Mouse (Mus musculus): Measurements from ENCODE around the gene Tsr1. TPM values are rescaled to one million over a fixed set of nuclear protein-coding genes. Genes with fewer than 3 reads are reported as not detected.

Gene Tsr1
- total and polyA plus RNA-seq, 2 experiments from 2014 or later: 25.5 to 32.7 TPM

DNA sequence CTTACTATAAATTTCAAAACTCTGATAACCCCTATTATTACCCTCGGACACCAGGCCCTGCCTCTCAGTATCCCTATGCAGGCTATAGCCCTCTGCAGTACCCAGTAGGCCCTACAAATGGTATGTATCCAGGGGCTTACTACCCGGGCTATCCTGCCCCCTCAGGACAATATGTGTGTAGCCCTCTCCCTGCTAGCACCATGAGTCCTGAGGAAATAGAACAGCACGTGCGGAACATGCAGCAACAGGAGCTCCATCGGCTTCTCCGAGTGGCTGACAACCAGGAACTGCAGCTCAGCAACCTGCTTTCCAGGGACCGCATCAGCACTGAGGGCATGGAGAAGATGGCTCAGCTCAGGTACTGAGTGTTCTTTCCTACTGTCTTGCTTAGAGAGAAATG, 32.5 kb downstream of the Tsr1 start:
- Histone ChIP-seq H3K27me3 (ENCODE audit: insufficient read depth, low read length) (no peaks in the 10 kb centered on the region), H3K9me3 (ENCODE audit: low read length) (no peaks in the 10 kb centered on the region), H3K4me1 (ENCODE audit: insufficient read depth) (peaks cover 9% of the 10 kb centered on the region; the same call in 1 of the 2 replicates), H3K36me3 (ENCODE audit: insufficient read depth) (peaks cover 45% of the 10 kb centered on the region), H3K4me2 (ENCODE audit: low read depth) (no peak overlapping the region), H3K4me3 (ENCODE audit: low read depth, low read length) (no peak overlapping the region), H3K27ac (ENCODE audit: low read depth, low read length) (no peak overlapping the region), H3K9ac (no peak overlapping the region)
- ATAC-seq (no peak), DNase-seq (no peak)
- WGBS: 91% methylated on average over 7 of the region's 7 CpGs
- no peak for TF ChIP-seq CTCF (IDR thresholded peaks at IDR 0.05; ENCODE audit: low read depth)

DNA sequence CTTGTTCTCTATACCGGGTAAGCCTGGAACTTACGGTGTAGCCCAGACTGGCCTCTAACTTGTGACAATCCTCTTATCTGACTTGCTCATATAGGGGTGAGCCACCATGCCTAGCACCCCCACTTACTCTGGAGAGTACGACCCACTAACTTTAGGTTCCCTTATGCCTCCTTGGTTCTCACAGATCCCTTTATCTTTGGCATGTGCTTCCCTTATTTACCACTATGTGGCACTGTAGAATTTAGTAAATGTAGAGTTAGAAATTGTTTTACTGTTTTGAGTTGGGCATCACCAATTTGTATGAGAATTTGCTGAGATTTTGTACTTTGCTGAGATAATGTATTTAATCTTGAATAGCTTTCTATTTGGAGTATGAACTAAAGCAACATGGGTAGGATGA, 48.5 kb downstream of the Tsr1 start:
- no peak overlapping the region for H3K4me3 ChIP-seq (ENCODE audit: low read depth, low read length)
- no peaks in the 10 kb centered on the region for H3K9me3 ChIP-seq (ENCODE audit: low read length)
- TF ChIP-seq CTCF (IDR thresholded peaks at IDR 0.05; ENCODE audit: low read depth): peak; percentile 75
- DNase-seq: peak; percentile 74
- no peak overlapping the region for H3K27ac ChIP-seq (ENCODE audit: low read depth, low read length)
- no peaks in the 10 kb centered on the region for H3K27me3 ChIP-seq (ENCODE audit: insufficient read depth, low read length)
- 78% methylated on average over 3 of the region's 3 CpGs for WGBS
- no peak overlapping the region for H3K9ac ChIP-seq
- no peaks in the 10 kb centered on the region for H3K4me1 ChIP-seq (ENCODE audit: insufficient read depth)
- peaks cover 29% of the 10 kb centered on the region for H3K36me3 ChIP-seq (ENCODE audit: insufficient read depth)
- no peak overlapping the region for H3K4me2 ChIP-seq (ENCODE audit: low read depth)
- peak; percentile 27; the same call in 1 of the 2 replicates for ATAC-seq

DNA sequence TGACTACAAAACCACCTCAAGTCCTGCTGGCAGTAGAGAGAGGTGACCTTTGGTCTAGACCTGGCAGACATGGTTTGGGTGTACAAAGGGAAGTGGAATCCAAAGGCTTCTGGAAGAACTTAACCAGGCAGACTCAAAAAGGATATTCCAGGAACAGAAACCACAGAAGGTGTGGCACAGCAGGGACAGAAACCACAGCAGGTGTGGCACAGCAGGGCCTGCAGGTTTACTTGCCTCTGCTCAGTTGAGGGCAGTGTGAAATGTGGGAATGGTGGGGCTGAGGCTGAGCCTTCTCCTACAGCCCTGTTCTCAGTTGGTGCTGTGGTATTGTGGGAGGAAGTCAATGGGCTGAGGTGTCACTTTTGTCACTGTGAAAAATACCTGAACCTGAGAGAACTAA, 57.0 kb downstream of the Tsr1 start:
- ATAC-seq: no peak

DNA sequence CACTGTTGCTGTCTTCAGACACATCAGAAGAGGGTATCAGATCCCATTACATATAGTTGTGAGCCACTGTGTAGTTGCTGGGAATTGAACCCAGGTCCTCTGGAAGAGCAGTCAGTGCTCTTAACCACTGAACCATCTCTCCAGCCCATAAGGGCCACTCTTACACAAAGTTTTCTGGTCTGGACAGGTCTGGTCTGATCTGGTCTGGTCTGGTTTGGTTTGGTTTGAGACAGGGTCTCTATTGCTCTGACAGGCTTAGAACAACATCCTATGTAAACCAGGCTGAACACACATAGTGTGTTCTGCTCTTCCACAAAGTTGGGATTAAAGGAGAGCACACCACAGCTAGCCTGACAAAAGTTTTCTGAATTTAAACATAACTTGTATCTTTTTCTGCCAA, 58.1 kb downstream of the Tsr1 start:
- ATAC-seq: no peak
- no peak overlapping the region for H3K9ac ChIP-seq
- no peak for TF ChIP-seq CTCF (IDR thresholded peaks at IDR 0.05; ENCODE audit: low read depth)

More for the DNA sequence above, 57.0 kb downstream of the Tsr1 start:
- DNase-seq: no peak
- Histone ChIP-seq H3K9me3 (ENCODE audit: low read length) (no peaks in the 10 kb centered on the region), H3K27me3 (ENCODE audit: insufficient read depth, low read length) (no peaks in the 10 kb centered on the region), H3K4me3 (ENCODE audit: low read depth, low read length) (no peak overlapping the region), H3K27ac (ENCODE audit: low read depth, low read length) (no peak overlapping the region), H3K4me2 (ENCODE audit: low read depth) (no peak overlapping the region), H3K9ac (no peak overlapping the region), H3K4me1 (ENCODE audit: insufficient read depth) (no peaks in the 10 kb centered on the region), H3K36me3 (ENCODE audit: insufficient read depth) (peaks cover 4% of the 10 kb centered on the region; the same call in 1 of the 2 replicates)
- TF ChIP-seq CTCF (IDR thresholded peaks at IDR 0.05; ENCODE audit: low read depth): no peak

DNA sequence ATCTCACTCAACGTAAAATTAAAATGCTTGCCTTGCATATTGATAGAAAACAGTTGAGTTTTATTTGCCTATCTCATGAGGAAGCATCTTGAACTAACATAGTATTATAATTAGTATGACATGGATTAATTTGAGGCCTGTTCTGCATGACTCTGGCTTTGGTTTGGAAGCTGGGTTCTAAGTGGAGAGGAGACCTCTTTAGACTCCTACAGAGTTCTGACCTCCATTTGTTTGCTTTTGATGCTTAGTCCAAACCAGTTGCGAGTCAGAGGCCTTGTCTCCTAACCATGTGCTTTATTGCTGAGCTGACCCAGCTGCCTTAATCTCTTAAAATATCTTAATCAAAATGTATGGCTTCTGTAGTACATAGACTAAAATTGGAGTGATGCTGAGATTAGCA, 59.7 kb downstream of the Tsr1 start:
- Histone ChIP-seq H3K9me3 (ENCODE audit: low read length) (no peaks in the 10 kb centered on the region), H3K4me2 (ENCODE audit: low read depth) (no peak overlapping the region), H3K4me1 (ENCODE audit: insufficient read depth) (no peaks in the 10 kb centered on the region), H3K4me3 (ENCODE audit: low read depth, low read length) (no peak overlapping the region), H3K27ac (ENCODE audit: low read depth, low read length) (no peak overlapping the region), H3K36me3 (ENCODE audit: insufficient read depth) (no peaks in the 10 kb centered on the region), H3K9ac (no peak overlapping the region), H3K27me3 (ENCODE audit: insufficient read depth, low read length) (no peaks in the 10 kb centered on the region)
- no peak for TF ChIP-seq CTCF (IDR thresholded peaks at IDR 0.05; ENCODE audit: low read depth)
- ATAC-seq (no peak), DNase-seq (no peak)
- WGBS: 91% methylated on average over 2 of the region's 2 CpGs

More for the DNA sequence above, 58.1 kb downstream of the Tsr1 start:
- no peaks in the 10 kb centered on the region for H3K4me1 ChIP-seq (ENCODE audit: insufficient read depth)
- H3K27me3 ChIP-seq (ENCODE audit: insufficient read depth, low read length): no peaks in the 10 kb centered on the region
- H3K36me3 ChIP-seq (ENCODE audit: insufficient read depth): peaks cover 4% of the 10 kb centered on the region; the same call in 1 of the 2 replicates
- H3K4me3 ChIP-seq (ENCODE audit: low read depth, low read length): no peak overlapping the region
- DNase-seq: no peak
- no peak overlapping the region for H3K4me2 ChIP-seq (ENCODE audit: low read depth)
- H3K9me3 ChIP-seq (ENCODE audit: low read length): no peaks in the 10 kb centered on the region
- H3K27ac ChIP-seq (ENCODE audit: low read depth, low read length): no peak overlapping the region

Small RNAs within 50 kb of the gene (microRNA-seq; reads per million reads assigned to microRNA genes)
- gene Mir6926: 1.5 to 2.6 reads per million in 2 experiments

Other genes with a start within 250 kb of the Tsr1 start
- 44.3 and 62.4 TPM in 2 replicates for gene Cluh, start 248.6 kb upstream of the Tsr1 start, total RNA-seq (2014; rRNA removed)
- gene Cluh, start 248.6 kb upstream of the Tsr1 start, polyA plus RNA-seq (2015; fragmentation: Nextera tagmentation; extraction: Ambion mirVana): 9.1 and 12.9 TPM in 2 replicates
- gene Pafah1b1, start 173.4 kb upstream of the Tsr1 start, total RNA-seq (2014; rRNA removed): 200 and 248 TPM in 2 replicates
- gene Pafah1b1, start 173.4 kb upstream of the Tsr1 start, polyA plus RNA-seq (2015; fragmentation: Nextera tagmentation; extraction: Ambion mirVana): 57.4 and 64.1 TPM in 2 replicates
- gene Mettl16, start 127.2 kb upstream of the Tsr1 start, total RNA-seq (2014; rRNA removed): 18.7 and 19.9 TPM in 2 replicates
- 17.5 and 22.0 TPM in 2 replicates for gene Mettl16, start 127.2 kb upstream of the Tsr1 start, polyA plus RNA-seq (2015; fragmentation: Nextera tagmentation; extraction: Ambion mirVana)
- gene Mnt, start 67.2 kb upstream of the Tsr1 start, total RNA-seq (2014; rRNA removed): 14.2 and 15.9 TPM in 2 replicates
- 6.8 and 8.1 TPM in 2 replicates for gene Mnt, start 67.2 kb upstream of the Tsr1 start, polyA plus RNA-seq (2015; fragmentation: Nextera tagmentation; extraction: Ambion mirVana)
- 39.2 and 47.1 TPM in 2 replicates for gene Sgsm2, start 1.0 kb upstream of the Tsr1 start, total RNA-seq (2014; rRNA removed)
- 13.7 and 18.9 TPM in 2 replicates for gene Sgsm2, start 1.0 kb upstream of the Tsr1 start, polyA plus RNA-seq (2015; fragmentation: Nextera tagmentation; extraction: Ambion mirVana)
- 21.8 and 25.8 TPM in 2 replicates for gene Smg6, start 27.8 kb downstream of the Tsr1 start, total RNA-seq (2014; rRNA removed)
- 7.8 and 9.6 TPM in 2 replicates for gene Smg6, start 27.8 kb downstream of the Tsr1 start, polyA plus RNA-seq (2015; fragmentation: Nextera tagmentation; extraction: Ambion mirVana)
- gene Srr, start 27.9 kb downstream of the Tsr1 start, total RNA-seq (2014; rRNA removed): 40.2 and 46.5 TPM in 2 replicates
- 40.1 and 45.8 TPM in 2 replicates for gene Srr, start 27.9 kb downstream of the Tsr1 start, polyA plus RNA-seq (2015; fragmentation: Nextera tagmentation; extraction: Ambion mirVana)

All from forebrain, postnatal 0 days (tissue).